Mouse (Mus musculus): ENCODE data around the gene Fam173b.
A peak's percentile ranks its signal among the peaks of the same experiment; 100 is the strongest.
"Not testable (repeated sequence)": the region's sequence is repeated elsewhere in the genome, so short reads cannot be mapped to it uniquely, and the experiment has no call there.

Gene Fam173b

GRCm38 (mm10) chr15:31601646-31602374 lies at the start of gene Fam173b, which contains the start of gene Cct5:
Fam173b (plus strand) TSS chr15:31601852.
Cct5 (minus strand) TSS chr15:31601804.
- peak; percentile 99 for DNase-seq (ENCODE audit: low read depth, low spot score)

GRCm38 (mm10) chr15:31554855-31555254 lies 46.8 kb upstream of the Fam173b start:
- DNase-seq (ENCODE audit: low read depth, low spot score): no peak

- DNase-seq (ENCODE audit: low read depth, low spot score): no peak
Measured at GRCm38 (mm10) chr15:31561390-31561789, 40.3 kb upstream of the Fam173b start.

GRCm38 (mm10) chr15:31561976-31562375 lies 39.7 kb upstream of the Fam173b start:
- no peak for DNase-seq (ENCODE audit: low read depth, low spot score)

GRCm38 (mm10) chr15:31562847-31563246 lies 38.8 kb upstream of the Fam173b start:
- DNase-seq (ENCODE audit: low read depth, low spot score): no peak

- DNase-seq (ENCODE audit: low read depth, low spot score): no peak
Measured at GRCm38 (mm10) chr15:31563577-31564546, 37.8 kb upstream of the Fam173b start.

GRCm38 (mm10) chr15:31565184-31565583 lies 36.5 kb upstream of the Fam173b start, which contains the start of gene Cmbl:
Cmbl (plus strand) TSS chr15:31565389.
- no peak for DNase-seq (ENCODE audit: low read depth, low spot score)

- no peak for DNase-seq (ENCODE audit: low read depth, low spot score)
Measured at GRCm38 (mm10) chr15:31565786-31566185, 35.9 kb upstream of the Fam173b start.

- no peak for DNase-seq (ENCODE audit: low read depth, low spot score)
Measured at GRCm38 (mm10) chr15:31567431-31567830, 34.2 kb upstream of the Fam173b start.

GRCm38 (mm10) chr15:31568581-31568996 lies 33.1 kb upstream of the Fam173b start:
- no peak for DNase-seq (ENCODE audit: low read depth, low spot score)

GRCm38 (mm10) chr15:31569325-31570022 lies 32.2 kb upstream of the Fam173b start:
- no peak for DNase-seq (ENCODE audit: low read depth, low spot score)

- no peak for DNase-seq (ENCODE audit: low read depth, low spot score)
Measured at GRCm38 (mm10) chr15:31570959-31571358, 30.7 kb upstream of the Fam173b start.

- no peak for DNase-seq (ENCODE audit: low read depth, low spot score)
Measured at GRCm38 (mm10) chr15:31571906-31572722, 29.5 kb upstream of the Fam173b start.

GRCm38 (mm10) chr15:31573287-31573686 lies 28.4 kb upstream of the Fam173b start:
- no peak for DNase-seq (ENCODE audit: low read depth, low spot score)

- no peak for DNase-seq (ENCODE audit: low read depth, low spot score)
Measured at GRCm38 (mm10) chr15:31573692-31574091, 28.0 kb upstream of the Fam173b start.

GRCm38 (mm10) chr15:31576076-31576475 lies 25.6 kb upstream of the Fam173b start:
- DNase-seq (ENCODE audit: low read depth, low spot score): no peak

- DNase-seq (ENCODE audit: low read depth, low spot score): not testable (repeated sequence)
Measured at GRCm38 (mm10) chr15:31581086-31581485, 20.6 kb upstream of the Fam173b start.

- DNase-seq (ENCODE audit: low read depth, low spot score): no peak
Measured at GRCm38 (mm10) chr15:31583304-31584085, 18.2 kb upstream of the Fam173b start.

GRCm38 (mm10) chr15:31585238-31585637 lies 16.4 kb upstream of the Fam173b start:
- no peak for DNase-seq (ENCODE audit: low read depth, low spot score)

GRCm38 (mm10) chr15:31586088-31586487 lies 15.6 kb upstream of the Fam173b start:
- no peak for DNase-seq (ENCODE audit: low read depth, low spot score)
